Comparison of ENCODE assay signal across 8 mouse cellular contexts in genomic region chr8:50915259-50915875, GRCm38 (mm10).
A peak's percentile ranks its signal among the peaks of the same experiment; 100 is the strongest.
DNase-seq lines count a peak whose midpoint lies in the region; ATAC-seq and TF ChIP-seq lines count a peak whose summit lies in the region.

No protein-coding gene starts in this region.

- intact Hi-C loops in left cerebral cortex, postnatal 25 days (cut with DNase I): loop anchor here (10.0 kb wide), 1 partner anchor 601 kb away; no protein-coding TSS in a partner anchor

- H3K36me3 ChIP-seq in kidney, embryonic 14.5 days (ENCODE audit: control insufficient read depth, insufficient read depth, low read length): no peaks in the 10 kb centered on the region
- no peaks in the 10 kb centered on the region for H3K36me3 ChIP-seq in kidney, adult 2 months (ENCODE audit: control insufficient read depth, insufficient read depth, low read length)
- H3K36me3 ChIP-seq in neural tube, embryonic 12.5 days: no peaks in the 10 kb centered on the region

- no peak for DNase-seq in kidney, adult 2 months
- DNase-seq in cerebellum, adult 9-11 months: peak; percentile 15
- peak; percentile 21 to 43 for DNase-seq in left cerebral cortex, postnatal 25 days (ENCODE audit: low spot score in 2 of 2)
- DNase-seq in spleen, adult 18-20 months: no peak
- no peak for DNase-seq in thymus, postnatal 0 days (ENCODE audit: low spot score)

- TF ChIP-seq POLR2A in kidney, adult 2 months (IDR thresholded peaks at IDR 0.05; ENCODE audit: low read depth, low read length): no peak

- peak overlapping the region; percentile 97 for H3K4me2 ChIP-seq in kidney, embryonic 14.5 days (replicated peaks; ENCODE audit: low read depth, low read length)
- H3K4me2 ChIP-seq in neural tube, embryonic 12.5 days (replicated peaks): peak overlapping the region; percentile 99

- H3K4me3 ChIP-seq in kidney, embryonic 14.5 days (ENCODE audit: low read length): peak overlapping the region; percentile 61
- H3K4me3 ChIP-seq in kidney, adult 2 months (ENCODE audit: insufficient read depth, low read depth, low read length): no peak overlapping the region
- peak overlapping the region; percentile 68 for H3K4me3 ChIP-seq in neural tube, embryonic 12.5 days

- H3K9ac ChIP-seq in kidney, embryonic 14.5 days (ENCODE audit: low read depth, low read length): peak overlapping the region; percentile 42; the same call in 1 of the 2 replicates
- H3K9ac ChIP-seq in neural tube, embryonic 12.5 days: peak overlapping the region; percentile 51

- H3K4me1 ChIP-seq in kidney, embryonic 14.5 days (ENCODE audit: control insufficient read depth, insufficient read depth, low read length): no peaks in the 10 kb centered on the region
- no peaks in the 10 kb centered on the region for H3K4me1 ChIP-seq in kidney, adult 2 months (ENCODE audit: control insufficient read depth, insufficient read depth, low read length)
- H3K4me1 ChIP-seq in neural tube, embryonic 12.5 days: peaks cover 12% of the 10 kb centered on the region

- WGBS in kidney, embryonic 14.5 days: under 1% methylated on average over 22 of the region's 22 CpGs
- WGBS in kidney, adult 2 months: under 1% methylated on average over 22 of the region's 22 CpGs
- WGBS in neural tube, embryonic 12.5 days: under 1% methylated on average over 22 of the region's 22 CpGs

- no peaks in the 10 kb centered on the region; the same call in 1 of the 2 replicates for H3K9me3 ChIP-seq in kidney, embryonic 14.5 days (ENCODE audit: control insufficient read depth, low read length)
- no peaks in the 10 kb centered on the region for H3K9me3 ChIP-seq in neural tube, embryonic 12.5 days

- no peak for TF ChIP-seq CTCF in kidney, adult 2 months (conservative IDR thresholded peaks at IDR 0.05; ENCODE audit: insufficient read depth, insufficient read length, low read depth, low read length)

- peaks cover 19% of the 10 kb centered on the region for H3K27me3 ChIP-seq in kidney, embryonic 14.5 days (ENCODE audit: control insufficient read depth, insufficient read depth, low read length)
- H3K27me3 ChIP-seq in kidney, adult 2 months (replicated peaks; ENCODE audit: control insufficient read depth, insufficient read depth, low read length): no peaks in the 10 kb centered on the region
- 0 out of 2 replicates have a peak, but pooled peaks cover 12% of the 10 kb centered on the region for H3K27me3 ChIP-seq in neural tube, embryonic 12.5 days (replicated peaks)

- ATAC-seq in kidney, embryonic 14.5 days (ENCODE audit: low FRiP score, low TSS enrichment): peak; percentile 52
- ATAC-seq in frontal cortex, adult (ENCODE audit: low TSS enrichment): peak; percentile 60
- no peak for ATAC-seq in neural tube, embryonic 12.5 days (ENCODE audit: low FRiP score, low read depth)

- no peak overlapping the region for H3K27ac ChIP-seq in kidney, embryonic 14.5 days (ENCODE audit: low read depth, low read length)
- H3K27ac ChIP-seq in kidney, adult 2 months (ENCODE audit: insufficient read depth, low read depth, low read length): no peak overlapping the region
- no peak overlapping the region for H3K27ac ChIP-seq in neural tube, embryonic 12.5 days

Comparison
In these comparisons a context has a peak if more than half of its experiments do, and no peak if none do; other contexts are left out.
1. DNase-seq: peak in cerebellum, adult 9-11 months (single experiment) and left cerebral cortex, postnatal 25 days (2 of 2); none in kidney, adult 2 months (single experiment), spleen, adult 18-20 months (0 of 2) and thymus, postnatal 0 days (single experiment).